Mouse (Mus musculus): ENCODE data around the gene Matn3. TPM values are rescaled to one million over a fixed set of nuclear protein-coding genes. Genes with fewer than 3 reads are reported as not detected.

Gene Matn3
- polyA plus RNA-seq, 1 experiment from 2014 or later: 2.8 TPM

- no peaks in the 10 kb centered on the region for H3K9me3 ChIP-seq
- H3K27me3 ChIP-seq: no peaks in the 10 kb centered on the region
- no peak overlapping the region for H3K27ac ChIP-seq
- no peak overlapping the region for H3K4me3 ChIP-seq
- WGBS: 80% methylated on average over 4 of the region's 4 CpGs
- ATAC-seq (ENCODE audit: borderline replicate concordance, extremely low read depth, low FRiP score, low TSS enrichment): no peak
- no peak overlapping the region for H3K4me2 ChIP-seq
- H3K36me3 ChIP-seq: no peaks in the 10 kb centered on the region
- no peaks in the 10 kb centered on the region for H3K4me1 ChIP-seq
- H3K9ac ChIP-seq: no peak overlapping the region
Measured at GRCm38 (mm10) chr12:8998318-8998717, 50.6 kb downstream of the Matn3 start.

DNA sequence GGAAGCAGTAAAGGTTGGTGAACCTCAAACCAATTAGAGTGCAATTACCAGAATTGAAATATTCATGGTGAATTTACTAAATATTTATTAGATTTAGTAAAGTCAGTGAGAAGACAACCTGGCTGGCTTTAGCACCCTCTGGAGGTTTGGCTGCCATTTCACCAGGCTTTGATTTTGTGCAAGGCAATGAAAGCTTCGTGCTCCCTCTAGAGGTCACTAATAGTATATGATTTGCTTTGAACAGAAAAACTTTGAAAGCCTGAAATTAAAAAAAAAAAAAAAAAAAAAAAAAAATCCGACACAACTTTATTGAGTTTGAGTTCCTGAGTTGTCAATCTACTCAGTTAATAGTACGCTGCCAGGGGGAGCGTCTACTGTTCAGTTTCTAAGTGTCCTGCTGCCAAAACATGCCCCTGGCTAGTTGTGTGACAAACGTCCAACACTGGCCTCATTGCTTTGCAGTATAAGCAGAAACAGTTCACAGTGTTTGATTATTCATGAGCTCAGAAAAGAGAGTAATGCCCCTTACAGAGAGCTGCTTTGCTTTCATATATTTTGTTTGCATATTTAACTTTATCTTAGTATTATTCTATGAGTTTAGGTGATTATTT lies 54.4 kb downstream of the Matn3 start:
- WGBS: 14% methylated on average over 5 of the region's 5 CpGs
- Histone ChIP-seq H3K4me2 (no peak overlapping the region), H3K27ac (no peak overlapping the region), H3K27me3 (no peaks in the 10 kb centered on the region), H3K9ac (no peak overlapping the region), H3K4me3 (no peak overlapping the region), H3K36me3 (0 out of 2 replicates have a peak, but pooled peaks cover 3% of the 10 kb centered on the region), H3K4me1 (no peaks in the 10 kb centered on the region), H3K9me3 (no peaks in the 10 kb centered on the region)
- no peak for ATAC-seq (ENCODE audit: borderline replicate concordance, extremely low read depth, low FRiP score, low TSS enrichment)

GRCm38 (mm10) chr12:9007146-9007545 lies 59.4 kb downstream of the Matn3 start:
- H3K27me3 ChIP-seq: no peaks in the 10 kb centered on the region
- WGBS: 49% methylated on average over 4 of the region's 4 CpGs
- ATAC-seq (ENCODE audit: borderline replicate concordance, extremely low read depth, low FRiP score, low TSS enrichment): no peak

DNA sequence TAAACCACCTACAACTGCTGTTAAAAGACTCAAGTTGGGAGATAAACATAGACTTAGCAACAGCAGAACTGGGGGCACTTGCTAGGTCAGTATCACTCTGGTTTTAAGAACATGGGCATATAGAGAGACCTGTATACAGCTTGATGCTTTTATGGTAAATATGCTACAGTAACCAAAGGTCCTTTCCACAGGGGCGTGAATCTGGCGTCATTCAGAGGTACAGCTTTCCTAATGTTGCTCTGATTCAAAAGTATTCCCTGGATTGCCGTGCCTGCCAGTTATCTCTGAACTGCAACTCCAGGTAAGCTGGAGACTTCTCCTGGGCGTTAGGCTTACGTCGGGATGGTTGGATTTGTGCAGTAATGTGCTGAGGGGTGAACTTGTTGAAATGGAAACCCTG lies 60.1 kb downstream of the Matn3 start:
- Histone ChIP-seq H3K4me2 (no peak overlapping the region), H3K4me3 (no peak overlapping the region), H3K9me3 (no peaks in the 10 kb centered on the region), H3K36me3 (peaks cover 12% of the 10 kb centered on the region), H3K4me1 (no peaks in the 10 kb centered on the region), H3K27ac (no peak overlapping the region), H3K9ac (no peak overlapping the region), H3K27me3 (no peaks in the 10 kb centered on the region)
- no peak for ATAC-seq (ENCODE audit: borderline replicate concordance, extremely low read depth, low FRiP score, low TSS enrichment)
- 92% methylated on average over 6 of the region's 6 CpGs for WGBS

More at GRCm38 (mm10) chr12:9007146-9007545, 59.4 kb downstream of the Matn3 start:
- no peak overlapping the region for H3K4me2 ChIP-seq
- no peak overlapping the region for H3K27ac ChIP-seq
- H3K9ac ChIP-seq: no peak overlapping the region
- H3K4me3 ChIP-seq: no peak overlapping the region
- no peaks in the 10 kb centered on the region for H3K4me1 ChIP-seq
- 0 out of 2 replicates have a peak, but pooled peaks cover 6% of the 10 kb centered on the region for H3K36me3 ChIP-seq
- H3K9me3 ChIP-seq: no peaks in the 10 kb centered on the region

DNA sequence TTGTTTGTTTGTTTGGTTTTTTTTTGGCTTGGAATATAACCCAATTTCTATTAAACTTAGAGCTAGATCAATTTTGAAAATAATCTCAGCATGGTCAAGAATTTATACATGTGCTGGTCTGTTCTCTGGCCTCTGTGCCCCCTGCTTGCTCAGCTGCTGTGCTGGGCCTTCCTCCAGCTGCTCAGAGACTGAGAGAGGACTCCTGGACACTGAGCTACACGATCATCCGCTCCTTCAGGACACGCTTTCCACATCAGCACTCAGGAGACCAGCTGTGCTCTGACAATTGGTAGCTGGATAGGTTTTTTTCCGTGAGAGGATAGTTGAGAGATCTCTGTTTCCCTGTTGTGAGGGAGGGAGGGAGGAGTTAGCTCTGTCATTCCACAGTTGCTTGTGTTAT lies 62.6 kb downstream of the Matn3 start:
- Histone ChIP-seq H3K27ac (no peak overlapping the region), H3K4me2 (no peak overlapping the region), H3K9ac (no peak overlapping the region), H3K9me3 (no peaks in the 10 kb centered on the region), H3K4me1 (no peaks in the 10 kb centered on the region), H3K36me3 (peaks cover 14% of the 10 kb centered on the region), H3K4me3 (no peak overlapping the region), H3K27me3 (no peaks in the 10 kb centered on the region)
- WGBS: 49% methylated on average over 4 of the region's 4 CpGs
- no peak for ATAC-seq (ENCODE audit: borderline replicate concordance, extremely low read depth, low FRiP score, low TSS enrichment)

- Histone ChIP-seq H3K4me1 (no peaks in the 10 kb centered on the region), H3K27ac (no peak overlapping the region), H3K36me3 (peaks cover 14% of the 10 kb centered on the region), H3K4me3 (no peak overlapping the region), H3K9me3 (no peaks in the 10 kb centered on the region), H3K4me2 (no peak overlapping the region), H3K27me3 (no peaks in the 10 kb centered on the region), H3K9ac (no peak overlapping the region)
- WGBS: 90% methylated on average over 9 of the region's 9 CpGs
- no peak for ATAC-seq (ENCODE audit: borderline replicate concordance, extremely low read depth, low FRiP score, low TSS enrichment)
Measured at GRCm38 (mm10) chr12:9016376-9016775, 68.6 kb downstream of the Matn3 start.

GRCm38 (mm10) chr12:9020431-9020830 lies 72.7 kb downstream of the Matn3 start:
- ATAC-seq (ENCODE audit: borderline replicate concordance, extremely low read depth, low FRiP score, low TSS enrichment): no peak
- Histone ChIP-seq H3K27ac (no peak overlapping the region), H3K9me3 (no peaks in the 10 kb centered on the region), H3K36me3 (0 out of 2 replicates have a peak, but pooled peaks cover 6% of the 10 kb centered on the region), H3K4me1 (no peaks in the 10 kb centered on the region), H3K4me2 (no peak overlapping the region), H3K4me3 (no peak overlapping the region), H3K27me3 (no peaks in the 10 kb centered on the region), H3K9ac (no peak overlapping the region)
- 91% methylated on average over 8 of the region's 8 CpGs for WGBS

DNA sequence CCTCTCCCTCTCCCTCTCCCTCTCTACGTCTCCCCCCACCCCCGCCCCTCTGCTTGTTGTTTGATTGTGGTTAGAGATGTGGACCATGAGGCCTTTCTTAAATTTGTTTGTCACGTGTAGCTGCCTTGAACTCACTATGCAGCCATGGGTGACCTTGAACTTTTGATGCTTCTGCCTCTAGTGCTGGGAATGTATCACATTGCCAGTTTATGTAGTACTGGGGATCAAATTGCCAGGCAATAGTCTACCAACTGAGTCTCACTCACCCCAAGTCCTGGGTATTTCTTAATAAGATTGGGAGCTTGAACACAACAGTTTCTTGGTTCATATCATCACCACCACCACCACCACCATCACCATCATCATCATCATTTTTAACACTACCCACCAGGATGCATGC lies 73.3 kb downstream of the Matn3 start:
- H3K4me1 ChIP-seq: no peaks in the 10 kb centered on the region
- 51% methylated on average over 3 of the region's 3 CpGs for WGBS

More for the DNA sequence above, 73.3 kb downstream of the Matn3 start:
- Histone ChIP-seq H3K27ac (no peak overlapping the region), H3K27me3 (no peaks in the 10 kb centered on the region), H3K4me2 (no peak overlapping the region), H3K9ac (no peak overlapping the region), H3K9me3 (no peaks in the 10 kb centered on the region), H3K36me3 (0 out of 2 replicates have a peak, but pooled peaks cover 3% of the 10 kb centered on the region), H3K4me3 (no peak overlapping the region)
- no peak for ATAC-seq (ENCODE audit: borderline replicate concordance, extremely low read depth, low FRiP score, low TSS enrichment)

Other genes with a start within 250 kb of the Matn3 start
- 139 and 142 TPM in 2 replicates for gene Sdc1, start 176.6 kb upstream of the Matn3 start, polyA plus RNA-seq (2015; fragmentation: Nextera tagmentation; extraction: Ambion mirVana)
- 335 and 336 TPM in 2 replicates for gene Laptm4a, start 26.3 kb upstream of the Matn3 start, polyA plus RNA-seq (2015; fragmentation: Nextera tagmentation; extraction: Ambion mirVana)
- 20.7 and 22.8 TPM in 2 replicates for gene Wdr35, start 26.0 kb downstream of the Matn3 start, polyA plus RNA-seq (2015; fragmentation: Nextera tagmentation; extraction: Ambion mirVana)
- 23.8 and 25.0 TPM in 2 replicates for gene Ttc32, start 82.1 kb downstream of the Matn3 start, polyA plus RNA-seq (2015; fragmentation: Nextera tagmentation; extraction: Ambion mirVana)